Mouse (Mus musculus): ENCODE data around the gene Trim45.

Gene Trim45

GRCm38 (mm10) chr3:100932077-100932944, 10.3 kb downstream of the Trim45 start:
- peak; percentile 38 for DNase-seq

- no peak for DNase-seq
Observed at GRCm38 (mm10) chr3:100935521-100935920, 13.5 kb downstream of the Trim45 start.

- no peak for DNase-seq
Observed at GRCm38 (mm10) chr3:100936201-100936600, 14.2 kb downstream of the Trim45 start.

- DNase-seq = no peak
Observed at GRCm38 (mm10) chr3:100938211-100938610, 16.2 kb downstream of the Trim45 start.

- DNase-seq = no peak
Observed at GRCm38 (mm10) chr3:100940496-100941037, 18.6 kb downstream of the Trim45 start.

GRCm38 (mm10) chr3:100947286-100947685, 25.3 kb downstream of the Trim45 start:
- no peak for DNase-seq

GRCm38 (mm10) chr3:100951531-100951930, 29.5 kb downstream of the Trim45 start:
- DNase-seq = no peak

GRCm38 (mm10) chr3:100954616-100955015, 32.6 kb downstream of the Trim45 start:
- DNase-seq = no peak

- peak; percentile 10 for DNase-seq
Observed at GRCm38 (mm10) chr3:100961007-100961406, 39.0 kb downstream of the Trim45 start.

GRCm38 (mm10) chr3:100961501-100961900, 39.5 kb downstream of the Trim45 start:
- no peak for DNase-seq

GRCm38 (mm10) chr3:100963849-100964542, 42.0 kb downstream of the Trim45 start:
- DNase-seq = no peak

- DNase-seq = peak; percentile 95
Observed at GRCm38 (mm10) chr3:100969176-100969917, 47.3 kb downstream of the Trim45 start, which contains the start of gene Ttf2. Gene Ttf2, minus strand, starts transcription at chr3:100969663.

GRCm38 (mm10) chr3:100973906-100974305, 51.9 kb downstream of the Trim45 start:
- DNase-seq = no peak

GRCm38 (mm10) chr3:100979290-100979689, 57.3 kb downstream of the Trim45 start:
- DNase-seq = no peak
